Mouse (Mus musculus): ENCODE results near the gene Cntrl. TPM values are rescaled to one million over a fixed set of nuclear protein-coding genes. Genes with fewer than 3 reads are reported as not detected.

The Cntrl gene
- polyA plus RNA-seq, 1 experiment from 2014 or later, result 31.2 TPM

DNA sequence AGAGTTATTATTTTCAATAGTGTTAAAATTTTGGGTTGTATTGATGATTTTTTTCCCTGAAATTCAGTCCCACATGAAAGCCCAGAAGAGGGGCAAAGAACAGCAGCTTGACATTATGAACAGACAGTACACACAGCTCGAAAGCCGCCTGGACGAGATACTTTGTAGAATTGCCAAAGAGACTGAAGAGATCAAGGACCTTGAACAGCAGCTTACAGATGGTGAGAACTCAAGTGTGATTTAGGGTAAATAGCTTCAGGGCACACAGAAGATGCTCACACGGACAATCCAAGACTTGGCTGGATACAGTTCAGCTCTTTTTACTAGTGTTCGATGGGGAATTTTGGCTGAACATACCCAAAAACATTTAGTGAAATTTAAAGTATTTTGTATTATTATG lies 24.6 kb downstream of the Cntrl start:
- no peak overlapping the region for H3K27ac ChIP-seq
- no peaks in the 10 kb centered on the region for H3K27me3 ChIP-seq (ENCODE audit: low read depth, poor library complexity, severe bottlenecking)
- no peak for DNase-seq (ENCODE audit: low spot score)
- peaks cover 50% of the 10 kb centered on the region for H3K36me3 ChIP-seq
- peaks cover 12% of the 10 kb centered on the region for H3K4me1 ChIP-seq
- 80% methylated on average over 5 of the region's 5 CpGs for WGBS
- H3K4me3 ChIP-seq, result no peak overlapping the region
- no peaks in the 10 kb centered on the region for H3K9me3 ChIP-seq (replicated peaks)

DNA sequence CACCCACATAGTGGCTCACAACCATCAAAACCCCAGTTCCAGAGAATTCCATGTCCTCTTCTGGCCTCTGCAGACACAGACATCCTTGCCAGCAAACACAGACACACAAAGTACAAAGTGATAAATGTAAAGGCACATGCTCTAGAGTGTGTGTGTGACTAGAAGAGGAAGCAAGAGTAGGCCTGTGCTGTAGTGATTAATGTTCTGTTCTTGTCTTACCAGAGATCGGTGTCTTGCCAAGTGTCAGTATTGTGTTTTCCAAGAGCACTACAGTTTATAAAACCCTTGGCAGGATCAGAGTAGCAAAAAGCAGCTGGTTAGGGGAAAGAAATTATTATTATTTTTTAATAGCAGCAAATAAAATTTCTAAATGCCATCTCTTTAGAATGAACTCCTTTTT lies 29.3 kb downstream of the Cntrl start:
- H3K27me3 ChIP-seq (ENCODE audit: low read depth, poor library complexity, severe bottlenecking), result no peaks in the 10 kb centered on the region
- H3K36me3 ChIP-seq, result peaks cover 93% of the 10 kb centered on the region
- DNase-seq (ENCODE audit: low spot score), result no peak
- H3K9me3 ChIP-seq (replicated peaks), result no peaks in the 10 kb centered on the region
- no peaks in the 10 kb centered on the region for H3K4me1 ChIP-seq
- 96% methylated on average over 1 of the region's 1 CpGs for WGBS
- no peak overlapping the region for H3K27ac ChIP-seq
- no peak overlapping the region for H3K4me3 ChIP-seq

- no peak for DNase-seq (ENCODE audit: low spot score)
- WGBS, result 92% methylated on average over 3 of the region's 3 CpGs
- Histone ChIP-seq H3K27me3 (ENCODE audit: low read depth, poor library complexity, severe bottlenecking) (no peaks in the 10 kb centered on the region), H3K9me3 (replicated peaks) (no peaks in the 10 kb centered on the region), H3K36me3 (peaks cover 99% of the 10 kb centered on the region), H3K4me1 (no peaks in the 10 kb centered on the region), H3K4me3 (no peak overlapping the region), H3K27ac (no peak overlapping the region)
These were observed 32.4 kb downstream of the Cntrl start for GRCm38 (mm10) chr2:35141673-35142072.

GRCm38 (mm10) chr2:35148806-35149205 lies 39.5 kb downstream of the Cntrl start:
- no peak overlapping the region for H3K27ac ChIP-seq
- WGBS, result 94% methylated on average over 10 of the region's 10 CpGs
- no peaks in the 10 kb centered on the region for H3K4me1 ChIP-seq
- H3K4me3 ChIP-seq, result no peak overlapping the region
- no peak for DNase-seq (ENCODE audit: low spot score)
- H3K9me3 ChIP-seq (replicated peaks), result no peaks in the 10 kb centered on the region
- H3K27me3 ChIP-seq (ENCODE audit: low read depth, poor library complexity, severe bottlenecking), result no peaks in the 10 kb centered on the region
- H3K36me3 ChIP-seq, result peaks cover 100% of the 10 kb centered on the region

- no peak overlapping the region for H3K4me3 ChIP-seq
- H3K27ac ChIP-seq, result no peak overlapping the region
- H3K36me3 ChIP-seq, result peaks cover 100% of the 10 kb centered on the region
- 96% methylated on average over 13 of the region's 13 CpGs for WGBS
- H3K9me3 ChIP-seq (replicated peaks), result no peaks in the 10 kb centered on the region
- H3K4me1 ChIP-seq, result no peaks in the 10 kb centered on the region
- no peak for DNase-seq (ENCODE audit: low spot score)
- no peaks in the 10 kb centered on the region for H3K27me3 ChIP-seq (ENCODE audit: low read depth, poor library complexity, severe bottlenecking)
These were observed 42.1 kb downstream of the Cntrl start for GRCm38 (mm10) chr2:35151303-35151882.

DNA sequence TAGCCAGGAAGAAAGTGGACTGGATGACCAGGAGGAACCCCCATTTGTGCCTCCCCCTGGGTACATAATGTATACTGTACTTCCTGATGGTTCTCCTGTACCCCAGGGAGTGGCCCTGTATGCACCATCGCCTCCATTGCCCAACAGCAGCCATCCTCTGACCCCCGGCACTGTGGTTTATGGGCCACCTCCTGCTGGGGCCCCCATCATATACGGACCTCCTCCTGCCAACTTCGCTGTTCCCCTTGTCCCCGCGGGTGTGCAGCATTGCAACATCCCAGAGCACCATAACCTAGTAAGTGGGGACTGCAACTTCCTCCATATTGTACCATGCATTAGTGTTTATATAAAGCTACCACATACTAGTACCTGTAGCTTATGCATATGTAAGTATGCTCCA lies 43.9 kb downstream of the Cntrl start:
- Histone ChIP-seq H3K36me3 (peaks cover 100% of the 10 kb centered on the region), H3K4me1 (no peaks in the 10 kb centered on the region), H3K9me3 (replicated peaks) (no peaks in the 10 kb centered on the region), H3K27me3 (ENCODE audit: low read depth, poor library complexity, severe bottlenecking) (no peaks in the 10 kb centered on the region), H3K27ac (no peak overlapping the region), H3K4me3 (no peak overlapping the region)
- no peak for DNase-seq (ENCODE audit: low spot score)
- 96% methylated on average over 6 of the region's 6 CpGs for WGBS

- H3K27me3 ChIP-seq (ENCODE audit: low read depth, poor library complexity, severe bottlenecking), result no peaks in the 10 kb centered on the region
- no peak for DNase-seq (ENCODE audit: low spot score)
- WGBS, result 88% methylated on average over 8 of the region's 8 CpGs
- H3K9me3 ChIP-seq (replicated peaks), result no peaks in the 10 kb centered on the region
- no peaks in the 10 kb centered on the region for H3K4me1 ChIP-seq
- no peak overlapping the region for H3K27ac ChIP-seq
- no peak overlapping the region for H3K4me3 ChIP-seq
- peaks cover 100% of the 10 kb centered on the region for H3K36me3 ChIP-seq
These were observed 44.7 kb downstream of the Cntrl start for GRCm38 (mm10) chr2:35153844-35154554.

DNA sequence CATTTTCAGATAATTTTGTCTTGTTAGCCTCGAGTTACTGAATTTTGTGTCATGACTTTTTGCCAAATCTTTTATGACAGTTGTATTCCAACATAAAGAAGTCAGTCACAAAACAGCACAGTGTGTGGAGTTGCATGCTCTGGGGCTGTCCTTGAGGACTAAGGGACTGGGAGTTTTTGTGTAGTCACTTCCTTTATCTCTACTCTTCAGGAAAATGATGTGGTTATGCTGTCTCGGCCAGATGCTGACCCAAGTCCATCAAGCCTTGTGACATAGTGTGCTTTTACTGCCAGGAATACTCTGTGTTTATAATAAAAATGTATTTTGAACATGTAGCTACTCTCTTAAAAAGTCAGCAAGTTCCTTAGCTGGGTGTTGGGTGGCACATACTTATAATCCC lies 47.7 kb downstream of the Cntrl start:
- Histone ChIP-seq H3K4me3 (no peak overlapping the region), H3K27me3 (ENCODE audit: low read depth, poor library complexity, severe bottlenecking) (no peaks in the 10 kb centered on the region), H3K9me3 (replicated peaks) (no peaks in the 10 kb centered on the region), H3K4me1 (no peaks in the 10 kb centered on the region), H3K27ac (no peak overlapping the region), H3K36me3 (peaks cover 94% of the 10 kb centered on the region)
- WGBS, result 88% methylated on average over 2 of the region's 2 CpGs
- no peak for DNase-seq (ENCODE audit: low spot score)

GRCm38 (mm10) chr2:35157836-35158235 lies 48.5 kb downstream of the Cntrl start:
- 92% methylated on average over 7 of the region's 7 CpGs for WGBS
- no peaks in the 10 kb centered on the region for H3K4me1 ChIP-seq
- no peaks in the 10 kb centered on the region for H3K9me3 ChIP-seq (replicated peaks)
- no peak for DNase-seq (ENCODE audit: low spot score)
- H3K27ac ChIP-seq, result no peak overlapping the region
- no peaks in the 10 kb centered on the region for H3K27me3 ChIP-seq (ENCODE audit: low read depth, poor library complexity, severe bottlenecking)
- H3K4me3 ChIP-seq, result no peak overlapping the region
- peaks cover 93% of the 10 kb centered on the region for H3K36me3 ChIP-seq

- Histone ChIP-seq H3K4me3 (no peak overlapping the region), H3K36me3 (peaks cover 93% of the 10 kb centered on the region), H3K4me1 (no peaks in the 10 kb centered on the region), H3K27ac (no peak overlapping the region), H3K27me3 (ENCODE audit: low read depth, poor library complexity, severe bottlenecking) (no peaks in the 10 kb centered on the region), H3K9me3 (replicated peaks) (no peaks in the 10 kb centered on the region)
- DNase-seq (ENCODE audit: low spot score), result no peak
- WGBS, result 90% methylated on average over 3 of the region's 3 CpGs
These were observed 49.1 kb downstream of the Cntrl start for GRCm38 (mm10) chr2:35158358-35158757.

- Histone ChIP-seq H3K4me1 (no peaks in the 10 kb centered on the region), H3K4me3 (no peak overlapping the region), H3K9me3 (replicated peaks) (no peaks in the 10 kb centered on the region), H3K27ac (no peak overlapping the region), H3K36me3 (peaks cover 92% of the 10 kb centered on the region), H3K27me3 (ENCODE audit: low read depth, poor library complexity, severe bottlenecking) (no peaks in the 10 kb centered on the region)
- no peak for DNase-seq (ENCODE audit: low spot score)
- 55% methylated on average over 5 of the region's 5 CpGs for WGBS
These were observed 50.9 kb downstream of the Cntrl start for GRCm38 (mm10) chr2:35160206-35160605.

GRCm38 (mm10) chr2:35161846-35162488 lies 52.7 kb downstream of the Cntrl start:
- H3K27ac ChIP-seq, result no peak overlapping the region
- no peaks in the 10 kb centered on the region for H3K4me1 ChIP-seq
- peaks cover 92% of the 10 kb centered on the region for H3K36me3 ChIP-seq
- no peaks in the 10 kb centered on the region for H3K27me3 ChIP-seq (ENCODE audit: low read depth, poor library complexity, severe bottlenecking)
- H3K4me3 ChIP-seq, result no peak overlapping the region
- no peak for DNase-seq (ENCODE audit: low spot score)
- H3K9me3 ChIP-seq (replicated peaks), result no peaks in the 10 kb centered on the region
- 92% methylated on average over 4 of the region's 4 CpGs for WGBS

DNA sequence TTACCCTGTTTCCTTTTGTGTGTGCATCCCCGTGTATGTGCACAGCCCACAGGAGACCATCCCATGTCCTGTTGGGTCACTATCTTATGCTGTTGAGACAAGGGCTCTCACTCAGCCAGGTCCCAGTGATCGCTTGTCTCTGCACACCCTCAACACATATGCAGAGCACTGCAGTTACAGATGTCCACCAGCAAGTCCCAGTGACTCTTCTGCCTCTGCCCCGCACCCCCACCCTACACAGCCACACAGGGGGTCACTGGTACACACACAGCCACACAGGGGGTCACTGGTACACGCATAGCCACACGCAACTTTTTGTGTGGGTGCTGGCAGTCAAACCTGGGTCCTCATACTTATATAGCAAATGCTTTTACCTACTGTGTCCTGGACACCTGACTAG lies 54.1 kb downstream of the Cntrl start:
- Histone ChIP-seq H3K9me3 (replicated peaks) (no peaks in the 10 kb centered on the region), H3K36me3 (peaks cover 92% of the 10 kb centered on the region), H3K27me3 (ENCODE audit: low read depth, poor library complexity, severe bottlenecking) (no peaks in the 10 kb centered on the region), H3K27ac (no peak overlapping the region), H3K4me1 (no peaks in the 10 kb centered on the region), H3K4me3 (no peak overlapping the region)
- DNase-seq (ENCODE audit: low spot score), result no peak
- WGBS, result 95% methylated on average over 5 of the region's 5 CpGs

All from limb, embryonic 10.5 days (tissue).